Mouse (Mus musculus) layer of hippocampus, postnatal 25 days (tissue): ENCODE data around the gene 4931409K22Rik. TPM values are rescaled to one million over a fixed set of nuclear protein-coding genes. Genes with fewer than 3 reads are reported as not detected.
A peak's percentile ranks its signal among the peaks of the same experiment; 100 is the strongest.

Experiments used
- DNase-seq, 2 experiments: peaks; one replicate each; pipeline ENCODE4 v3.0.0; 2022; ENCODE audit warnings: mixed read lengths in 2 of 2, low spot score in 1 of 2; ENCODE audit errors: extremely low spot score in 1 of 2
- total RNA-seq, 2 experiments: library from RNA; stranded (reverse); gene quantifications; 2 replicates each; pipeline ENCODE4 v1.2.3; 2021

Gene 4931409K22Rik
- total RNA-seq, result not detected

DNA sequence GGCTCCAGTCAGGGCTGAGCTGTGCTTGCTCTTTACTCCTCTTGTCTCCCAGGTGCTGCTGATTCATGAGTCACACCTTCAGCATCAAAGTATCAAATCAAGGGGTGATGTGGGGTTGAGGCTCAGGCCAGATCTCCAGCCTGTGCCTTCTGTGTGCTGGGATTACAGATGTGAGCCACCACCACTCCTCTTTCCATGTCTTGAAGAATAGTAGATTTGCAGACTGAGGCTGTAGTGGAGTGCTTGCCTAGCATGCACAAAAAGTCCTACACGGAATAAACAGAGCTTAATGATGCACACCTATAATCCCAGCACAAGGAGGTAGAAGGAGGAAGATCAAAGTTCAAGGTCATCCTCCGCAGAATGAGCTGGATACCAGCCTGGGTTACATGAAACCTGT is at the start of gene 4931409K22Rik:
Gene 4931409K22Rik, minus strand, starts transcription at position 101 of the 400 bp plus-strand sequence.
- DNase-seq, result no peak

DNA sequence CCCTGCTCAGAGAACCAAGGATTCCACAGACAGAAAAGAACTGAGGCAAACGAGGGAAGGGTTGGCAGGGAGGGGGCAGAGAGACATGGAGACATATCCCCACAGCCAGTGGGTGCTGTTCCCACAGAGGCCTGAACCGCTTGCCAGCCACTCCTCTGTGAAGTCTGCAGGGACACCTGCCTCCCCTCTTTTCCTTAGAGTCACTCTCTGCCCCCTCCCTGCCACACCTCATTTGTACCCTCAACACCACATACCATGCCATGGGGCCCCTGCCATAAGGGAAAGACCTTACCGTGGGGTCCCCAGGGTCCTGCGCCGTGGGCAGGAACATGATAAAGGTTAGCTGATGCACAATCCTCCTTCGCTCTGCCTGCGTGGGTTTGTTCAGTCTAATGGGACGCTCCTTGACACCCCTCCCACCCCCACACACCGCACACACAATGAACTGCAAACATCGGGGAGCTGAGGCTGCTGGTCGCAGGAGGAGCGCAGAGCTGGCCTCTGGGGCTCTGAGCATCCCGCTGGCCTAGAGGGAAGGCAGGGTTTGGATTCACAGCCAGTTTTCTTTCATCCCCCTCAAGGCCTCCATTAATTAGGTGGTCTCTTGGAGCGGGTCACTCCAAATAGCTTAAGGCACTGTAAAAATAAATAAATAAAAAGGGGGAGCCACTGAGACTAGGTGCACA is 49.5 kb upstream of the 4931409K22Rik start:
- no peak for DNase-seq

DNA sequence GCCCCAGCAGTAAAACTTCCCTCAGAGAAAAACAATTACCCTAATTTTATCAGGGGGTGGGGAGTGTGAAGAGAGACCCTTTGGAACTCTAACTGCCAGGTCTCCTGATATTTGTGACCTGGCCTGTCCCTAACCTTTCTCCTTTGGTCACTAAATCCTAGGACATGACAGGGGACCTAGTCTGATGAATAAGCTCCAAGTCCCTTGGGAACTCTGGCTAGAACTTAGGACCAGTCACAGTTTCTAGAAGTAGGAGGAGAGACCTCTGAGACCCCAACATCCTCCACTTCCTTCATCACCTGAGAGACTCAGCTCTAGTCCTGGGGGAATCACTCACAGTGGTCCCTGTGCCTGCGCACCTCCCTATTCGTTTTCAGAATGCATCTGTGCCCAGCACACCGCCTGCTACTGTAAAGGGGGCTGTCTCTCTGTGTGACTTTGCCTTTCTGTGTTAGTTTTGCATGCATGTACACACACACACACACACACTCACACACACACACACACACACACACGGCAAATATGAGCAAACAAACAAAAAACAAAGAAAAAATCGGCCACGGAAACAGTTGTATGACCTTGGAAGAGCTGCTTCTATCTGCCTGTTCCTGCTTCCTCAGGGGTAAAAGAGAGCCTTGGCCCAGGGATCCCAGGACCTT is 48.8 kb upstream of the 4931409K22Rik start:
- no peak for DNase-seq

DNA sequence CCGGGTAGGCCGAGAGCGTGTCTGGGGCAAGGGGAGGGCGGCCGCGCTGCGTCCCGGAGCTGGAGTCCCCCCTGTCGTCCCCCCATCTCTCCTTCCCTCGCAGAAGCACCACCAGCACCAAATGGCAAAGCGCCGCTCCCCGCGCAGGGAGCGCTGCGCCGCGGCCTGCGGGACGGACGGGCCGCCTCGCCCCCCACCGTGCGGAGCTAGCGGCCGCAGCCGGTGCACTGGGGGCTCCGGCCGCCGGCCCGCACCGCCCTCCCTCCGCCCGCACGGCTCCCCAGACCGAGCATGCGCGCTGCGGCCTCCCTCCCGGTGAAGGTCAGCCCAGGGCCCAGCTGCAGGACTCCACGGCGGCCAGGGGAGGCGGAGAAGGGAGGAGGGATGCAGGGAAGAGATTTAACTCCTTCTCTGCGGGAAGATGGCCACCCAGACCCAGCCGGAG is 48.1 kb upstream of the 4931409K22Rik start:
- peak in 1 of 2 experiments; percentile 67 for DNase-seq

DNA sequence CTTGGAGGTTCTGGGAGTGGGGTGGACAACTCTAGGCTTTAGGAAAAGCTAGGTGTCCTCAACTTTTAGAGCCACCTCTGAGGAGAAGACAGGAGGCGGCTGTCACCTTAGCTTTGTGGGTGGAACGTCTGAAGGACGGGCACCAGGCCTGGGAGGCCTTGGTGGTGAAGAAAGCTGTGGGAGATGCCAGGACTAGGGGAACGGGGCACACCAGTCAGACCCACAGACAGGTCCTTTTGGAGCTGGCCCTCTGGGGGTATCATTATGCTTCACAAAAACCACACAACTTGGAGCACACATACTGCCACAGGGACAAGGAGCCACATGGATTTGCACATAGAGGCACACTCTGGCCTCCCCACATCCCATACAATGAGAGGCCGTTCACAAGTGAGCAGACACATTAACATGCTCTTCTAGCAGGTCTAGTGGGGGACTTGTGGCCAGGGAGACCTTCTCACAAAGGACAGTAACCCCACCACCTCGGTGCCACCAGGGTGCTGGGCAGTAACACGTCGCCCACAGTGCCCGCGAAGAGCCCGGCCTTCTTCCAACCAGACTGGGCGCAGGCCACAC is 47.6 kb upstream of the 4931409K22Rik start:
- no peak for DNase-seq

DNA sequence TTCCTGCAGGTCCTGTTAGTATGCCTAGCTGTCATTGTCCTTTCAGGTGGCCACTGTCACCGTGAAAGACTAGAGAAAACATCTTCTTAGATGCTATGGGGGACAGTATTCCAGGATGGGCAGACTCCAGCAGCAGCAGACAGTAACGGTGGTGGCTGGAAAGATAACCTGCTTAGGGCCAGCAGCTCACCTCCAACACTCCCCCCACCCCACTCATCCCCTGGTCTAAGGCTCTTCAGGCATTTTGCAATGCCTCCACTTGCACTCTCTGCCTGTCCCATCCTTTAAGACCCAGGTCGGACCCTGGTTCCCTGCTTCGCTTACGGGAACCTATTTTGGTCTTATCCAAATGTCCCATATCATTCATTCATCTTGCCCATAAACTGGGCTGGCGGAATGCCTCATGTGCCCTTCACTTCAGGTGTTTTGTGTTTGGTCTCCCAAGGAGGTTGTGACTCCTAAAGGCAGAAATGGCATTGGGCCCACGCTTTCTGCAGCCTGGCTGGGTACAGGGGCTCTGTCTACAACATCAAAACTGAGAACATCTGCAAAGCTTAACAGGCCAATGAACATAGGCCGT is 46.9 kb upstream of the 4931409K22Rik start:
- DNase-seq, result no peak

DNA sequence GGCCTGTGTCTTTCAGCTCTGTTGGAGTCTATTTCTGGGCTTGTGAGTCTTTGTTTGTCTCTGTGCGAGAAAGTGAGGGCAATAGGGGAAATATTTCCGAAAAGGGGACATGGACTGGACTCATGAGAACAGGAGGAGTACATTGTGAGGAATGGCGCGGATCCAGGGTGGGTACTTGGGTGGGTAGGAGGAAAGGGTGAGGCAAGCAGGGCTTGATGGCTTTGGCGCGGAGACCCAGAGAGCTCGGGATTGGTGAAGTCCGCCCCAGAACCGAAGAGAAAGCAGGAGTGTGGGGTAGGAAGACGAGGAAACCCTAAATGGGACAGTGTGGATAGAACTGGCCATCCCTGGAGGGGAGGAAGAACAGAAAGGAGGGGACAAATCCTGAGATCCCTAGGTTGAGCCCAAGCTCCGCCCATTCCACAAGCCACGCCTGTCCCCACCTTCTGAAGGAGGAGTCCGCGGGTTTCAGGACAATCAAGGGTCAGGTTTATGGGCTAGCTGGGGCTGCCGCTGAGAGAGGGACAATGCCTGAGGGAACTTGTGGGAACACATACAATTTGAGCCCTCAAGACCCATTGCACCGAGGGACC is 46.2 kb upstream of the 4931409K22Rik start:
- no peak for DNase-seq

DNA sequence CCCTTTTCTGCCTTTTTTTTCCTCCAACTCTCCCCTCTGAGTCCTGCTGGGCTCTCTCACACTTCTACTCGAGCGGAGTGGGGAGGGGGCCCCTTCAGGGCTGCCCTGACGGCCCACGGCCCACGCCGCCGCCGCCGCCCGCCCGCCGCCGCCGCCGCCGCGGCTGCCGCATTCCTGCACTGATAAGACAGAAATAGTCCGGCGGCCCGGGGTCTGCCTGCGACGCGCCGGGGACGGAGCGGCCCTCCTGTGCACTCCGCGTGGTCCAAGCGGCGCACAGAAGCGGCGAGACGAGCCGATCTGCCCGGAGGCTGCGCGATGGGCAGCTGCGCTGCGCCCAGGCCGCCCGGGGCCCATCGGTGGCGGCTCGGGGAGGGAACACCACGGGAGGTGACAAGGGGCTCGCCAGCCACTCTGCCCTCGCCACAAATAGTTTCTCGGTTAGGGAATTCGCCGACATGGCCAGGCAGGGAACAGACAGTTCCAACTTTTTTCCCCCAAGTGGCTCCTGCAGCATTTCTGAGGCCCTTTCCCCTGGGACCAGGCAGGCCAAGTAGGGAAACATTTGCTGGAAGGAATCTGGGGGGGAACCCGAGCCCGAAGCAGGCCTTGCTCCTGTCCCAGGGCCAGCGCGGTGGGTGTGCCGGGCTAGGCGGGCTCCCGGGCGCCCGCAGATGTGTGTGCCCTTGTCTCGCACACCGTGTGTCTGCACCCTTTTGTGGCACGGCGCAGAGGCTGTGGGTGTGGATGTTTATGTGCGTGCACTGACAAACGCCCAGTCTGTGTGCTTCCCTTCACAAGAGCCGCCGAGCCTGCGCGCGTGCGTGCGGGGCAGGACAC is 45.5 kb upstream of the 4931409K22Rik start:
- DNase-seq, result no peak

DNA sequence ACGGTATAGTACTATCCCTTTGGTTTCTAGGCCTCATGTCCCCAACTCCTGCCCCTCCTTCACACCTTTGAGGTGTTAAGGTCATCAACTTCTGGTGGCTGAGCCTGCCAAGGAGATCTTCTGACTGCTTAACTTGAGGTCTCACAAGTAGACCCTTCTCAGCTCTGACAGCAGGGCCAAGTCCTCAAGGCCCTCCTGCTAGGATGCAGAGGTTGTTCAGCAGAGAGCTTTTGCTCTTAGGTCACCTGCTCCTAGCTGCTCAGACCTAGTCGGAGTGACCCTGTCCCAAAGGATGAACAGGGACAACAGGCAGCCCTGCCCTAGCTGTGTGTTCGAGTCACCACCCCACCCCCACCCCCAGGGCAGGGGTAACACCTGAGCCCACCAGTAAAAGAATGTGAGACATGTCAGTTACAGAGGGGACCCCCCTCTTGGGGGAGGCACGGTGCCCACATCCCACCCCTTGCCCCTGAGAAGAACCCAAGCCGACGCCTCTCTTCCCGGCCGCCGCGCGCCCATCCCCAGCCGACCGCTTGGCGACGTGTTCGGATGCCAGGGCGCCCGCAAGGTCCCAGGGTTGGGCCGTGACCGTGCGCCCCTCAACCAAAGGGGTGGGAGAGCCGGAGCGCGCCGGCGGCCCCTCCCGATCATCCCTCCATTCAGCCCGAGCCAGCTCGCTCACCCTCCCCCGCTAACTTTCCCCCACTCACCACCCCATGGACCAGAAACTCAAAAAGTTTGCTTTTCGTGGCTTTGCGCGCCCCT is 44.6 kb upstream of the 4931409K22Rik start:
- no peak for DNase-seq

DNA sequence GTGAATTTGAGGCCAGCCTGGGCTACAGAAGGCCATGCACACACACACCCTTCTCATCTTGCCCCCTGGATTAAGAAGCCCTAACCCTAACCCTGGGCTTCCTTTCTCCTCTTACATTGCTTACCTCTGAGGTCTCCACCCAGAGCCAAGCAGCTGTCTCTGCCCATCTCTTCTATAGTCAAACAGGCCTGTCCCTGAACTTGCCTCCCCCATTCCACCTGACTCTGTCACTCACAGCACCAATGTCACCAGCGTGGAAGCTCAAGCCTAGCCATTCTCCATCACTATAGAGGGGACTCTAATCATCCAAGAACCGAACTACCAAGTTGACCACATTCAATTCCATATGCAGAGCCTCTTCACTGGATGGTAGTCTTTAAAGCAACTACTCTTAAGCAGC is 43.6 kb upstream of the 4931409K22Rik start:
- no peak for DNase-seq

DNA sequence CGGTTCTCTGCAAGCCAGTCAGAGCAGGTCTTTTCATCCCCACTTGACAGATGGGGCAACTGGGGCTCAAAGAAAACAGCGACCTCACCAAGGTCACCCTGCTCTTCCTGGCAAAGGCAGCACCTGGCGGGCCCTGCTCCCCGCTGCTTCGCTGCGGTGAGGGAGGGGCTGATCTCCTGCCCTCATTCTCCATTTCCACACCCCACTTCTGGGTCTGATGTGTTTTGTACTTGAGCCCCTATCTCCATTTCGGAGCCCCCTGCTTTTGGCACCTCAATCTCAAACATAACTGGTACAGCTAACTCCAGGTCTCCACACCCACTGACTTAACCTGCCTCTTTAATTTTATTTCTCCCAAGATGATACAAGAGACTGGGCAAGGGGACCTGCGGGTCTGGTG is 42.5 kb upstream of the 4931409K22Rik start:
- no peak for DNase-seq

DNA sequence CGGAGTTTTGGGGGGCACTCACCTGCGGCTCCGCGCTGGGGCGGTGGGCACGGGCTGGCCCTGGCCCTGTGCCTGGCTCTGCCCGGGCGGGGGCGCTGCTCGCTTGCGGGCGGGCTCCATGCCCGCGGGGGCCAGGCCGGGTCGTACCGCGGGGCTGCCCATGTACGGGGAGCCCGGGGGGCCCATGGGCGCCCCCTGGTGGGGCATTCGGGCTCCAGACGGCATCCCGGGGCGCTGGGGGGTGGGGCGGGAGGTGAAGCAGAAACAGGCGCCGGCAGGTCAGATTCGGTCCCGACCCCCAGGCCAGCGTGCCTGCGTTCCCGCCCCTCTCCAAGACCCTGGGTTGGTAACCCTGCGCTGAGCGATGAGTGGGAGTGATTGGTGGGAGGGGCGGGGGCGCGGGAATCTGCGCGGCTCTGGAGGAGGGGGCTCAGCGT is 42.0 kb upstream of the 4931409K22Rik start:
- peak in 1 of 2 experiments; percentile 61 for DNase-seq

DNA sequence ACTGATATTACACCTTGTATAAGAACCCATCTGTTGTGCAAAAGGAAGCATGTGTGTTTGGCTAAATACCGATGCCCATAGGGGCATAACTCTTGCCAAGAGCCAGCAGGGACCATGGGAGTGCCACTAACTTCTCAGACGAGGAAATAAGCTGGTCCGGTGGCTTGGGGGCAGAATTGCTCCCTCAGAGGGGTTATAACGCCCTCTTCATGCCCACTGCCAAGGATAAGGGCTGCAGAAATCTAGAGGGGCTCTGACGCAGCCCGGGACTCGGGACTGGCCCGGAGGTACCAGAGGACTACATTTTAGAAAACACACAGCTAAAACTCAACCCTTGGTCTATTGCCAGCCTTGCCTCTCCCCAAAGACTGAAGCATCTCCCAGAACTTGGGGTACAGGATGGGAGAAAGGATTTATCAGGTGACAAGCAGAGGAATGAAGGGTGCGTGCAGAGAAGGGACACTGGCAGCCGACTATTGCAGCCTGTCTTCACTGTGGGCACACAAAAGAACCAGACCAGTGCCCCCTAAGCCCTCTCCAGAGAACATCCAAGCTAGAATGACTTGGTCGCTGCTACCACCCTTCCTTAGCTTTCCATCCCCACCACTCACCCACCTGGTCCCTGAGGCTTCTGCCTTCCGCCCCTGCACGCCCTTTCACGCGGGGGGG is 41.4 kb upstream of the 4931409K22Rik start:
- DNase-seq, result no peak

DNA sequence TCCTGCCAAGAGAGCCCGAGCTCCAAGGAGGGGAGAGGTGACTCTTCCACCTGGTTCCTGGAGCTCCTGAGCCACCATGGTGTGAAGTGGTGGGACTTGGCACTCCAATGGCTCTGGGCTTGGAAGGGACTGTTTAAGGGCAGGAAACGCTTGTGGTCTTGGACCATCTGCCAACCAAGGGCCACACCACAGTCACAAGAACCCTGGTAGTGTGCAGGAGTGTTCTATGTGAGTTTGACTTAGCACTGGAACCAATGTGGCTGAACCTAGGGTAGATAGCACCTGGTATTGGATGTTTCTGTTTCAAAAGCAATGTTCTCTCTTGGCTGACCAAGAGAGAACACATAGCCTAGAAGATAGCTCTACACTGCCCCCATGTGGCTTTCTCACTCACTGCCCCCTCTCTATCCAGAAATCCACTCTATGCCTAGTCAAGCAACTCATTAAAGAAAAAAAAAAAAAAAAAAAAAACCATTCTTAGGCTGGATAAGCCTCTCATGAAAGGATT is 40.7 kb upstream of the 4931409K22Rik start:
- DNase-seq, result peak in 1 of 2 experiments; percentile 77

DNA sequence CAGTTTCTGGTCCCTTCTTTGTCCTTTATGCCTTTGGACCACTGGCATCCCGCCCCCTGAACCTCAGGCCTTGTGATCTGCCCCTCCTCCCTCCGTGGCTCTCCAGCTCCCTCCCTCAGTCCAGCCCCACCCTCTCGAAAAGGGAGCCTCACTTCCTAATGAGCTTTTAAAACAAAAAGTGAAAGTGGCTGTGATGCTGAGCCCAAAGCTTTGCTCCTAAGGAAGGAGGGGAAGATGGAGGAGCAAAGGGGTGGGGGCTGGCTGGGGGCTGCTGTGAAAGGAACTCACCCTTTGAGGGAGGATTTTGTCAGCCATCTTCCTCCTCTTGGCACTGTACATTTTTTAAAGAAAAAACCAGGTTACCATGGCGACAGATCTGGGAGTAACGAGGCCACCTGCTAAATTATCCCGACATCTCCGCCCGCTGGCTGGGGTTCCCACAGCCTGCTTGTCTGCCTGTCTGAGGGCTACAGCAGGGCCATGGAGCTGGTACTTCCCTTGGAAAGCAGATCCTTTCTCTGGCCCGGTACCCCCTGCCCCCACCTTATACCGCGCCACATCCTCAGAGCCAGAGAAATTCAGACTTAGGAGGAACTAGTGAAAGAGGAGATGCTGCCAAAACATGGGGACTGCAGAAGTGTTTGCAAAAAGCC is 40.0 kb upstream of the 4931409K22Rik start:
- peak in 1 of 2 experiments; percentile 57 for DNase-seq

DNA sequence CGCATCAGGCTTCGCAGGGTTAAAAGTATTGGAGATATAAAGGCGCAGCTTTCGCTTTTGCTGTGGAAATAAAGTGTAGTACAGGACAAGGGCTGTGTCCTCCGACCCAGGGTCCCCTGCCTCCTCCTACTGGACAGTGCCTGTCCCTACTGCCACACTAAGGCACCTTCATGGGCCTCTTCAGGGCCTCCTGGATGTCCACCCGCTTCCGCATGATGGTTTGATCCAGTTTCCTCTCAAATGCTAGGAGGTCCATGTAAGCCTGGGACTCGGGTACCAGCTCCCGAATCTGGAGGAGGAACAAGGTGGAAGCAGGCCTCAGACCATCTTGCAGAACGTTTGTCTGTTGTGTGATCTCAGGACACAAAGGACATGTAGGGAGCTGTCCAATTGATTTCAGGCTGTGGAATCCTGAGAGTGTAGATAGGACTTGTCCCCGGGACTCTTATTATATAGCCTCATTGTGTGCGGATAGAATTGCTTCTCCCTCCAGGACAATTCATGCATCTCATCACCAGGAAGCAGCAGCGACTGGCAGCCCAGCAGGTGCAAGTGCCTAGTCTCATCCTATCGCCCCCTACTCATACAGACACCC is 39.3 kb upstream of the 4931409K22Rik start:
- DNase-seq, result no peak

DNA sequence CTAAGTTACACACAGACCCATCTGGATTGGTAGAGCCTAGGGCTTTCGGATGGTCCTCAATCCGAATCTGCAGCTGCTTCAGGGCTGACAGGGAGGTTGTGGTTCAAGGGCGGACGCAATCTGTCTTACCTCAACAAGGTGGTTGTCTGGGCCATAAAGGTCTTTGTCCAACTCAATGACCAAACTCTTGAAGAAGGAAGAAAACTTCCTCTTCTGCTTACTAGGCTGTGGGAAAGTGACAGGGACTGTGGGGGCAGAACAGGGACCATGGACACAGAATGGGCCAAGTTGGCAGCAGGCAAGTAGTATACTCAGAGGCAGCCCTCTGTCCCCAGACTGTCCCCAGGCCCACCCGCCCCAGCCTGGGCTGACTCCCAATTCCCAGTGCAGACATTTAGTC is 38.7 kb upstream of the 4931409K22Rik start:
- DNase-seq, result no peak

DNA sequence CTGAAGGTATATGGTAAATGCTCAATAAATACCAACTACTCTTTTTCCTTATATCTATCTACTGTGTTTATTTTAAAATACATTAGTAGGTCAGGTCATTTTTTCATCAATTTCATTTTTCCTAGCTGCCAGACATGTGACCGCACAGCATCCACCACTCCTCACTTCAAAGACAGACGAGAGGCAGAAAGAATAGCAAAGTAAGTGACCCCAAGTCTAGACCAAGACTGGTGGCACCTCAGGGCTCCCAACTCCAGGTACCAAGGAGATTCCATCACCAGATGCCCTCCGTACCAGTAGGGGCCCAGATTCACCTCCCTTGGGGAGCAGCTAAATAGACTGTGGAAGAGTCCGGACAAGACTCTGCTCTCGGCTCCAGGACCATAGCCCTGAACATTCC is 37.7 kb upstream of the 4931409K22Rik start:
- no peak for DNase-seq
